Mouse (Mus musculus) forebrain, embryonic 11.5 days (tissue): ENCODE measurements around the gene Pnma1. TPM values are rescaled to one million over a fixed set of nuclear protein-coding genes. Genes with fewer than 3 reads are reported as not detected.

Source experiments
- ATAC-seq: fragments of 200-750 bp; cut with Nextera tagmentation; replicated peaks from 2 replicates; pipeline ENCODE4 v1.8.0; 2017; ENCODE audit warnings: moderate TSS enrichment; ENCODE audit not compliant: low FRiP score
- DNase-seq: peaks from one replicate; pipeline ENCODE4 v3.0.0-alpha.2; 2017; ENCODE audit warnings: low spot score
- H3K27ac ChIP-seq: fragments of 300-500 bp; sonication (generic); 2 replicates; pipeline ENCODE4 v1.5.1; 2014; ENCODE audit warnings: low read depth, low read length
- H3K27me3 ChIP-seq: fragments of 300-500 bp; sonication (generic); 2 replicates; pipeline ENCODE4 v1.6.1; 2014; ENCODE audit warnings: mild to moderate bottlenecking, low read length, mixed read lengths; ENCODE audit not compliant: control insufficient read depth, insufficient read depth
- H3K36me3 ChIP-seq: fragments of 300-500 bp; sonication (generic); 2 replicates; pipeline ENCODE4 v1.6.1; 2014; ENCODE audit warnings: mild to moderate bottlenecking, low read length, moderate library complexity, mixed read lengths; ENCODE audit not compliant: control insufficient read depth, insufficient read depth
- H3K4me1 ChIP-seq: fragments of 300-500 bp; sonication (generic); replicated peaks from 2 replicates; pipeline ENCODE4 v1.6.1; 2014; ENCODE audit warnings: low read length, mixed read lengths; ENCODE audit not compliant: control insufficient read depth, insufficient read depth
- H3K4me2 ChIP-seq: fragments of 300-500 bp; sonication (generic); 2 replicates; pipeline ENCODE4 v1.6.1; 2014; ENCODE audit warnings: low read depth, mild to moderate bottlenecking, low read length, moderate library complexity, mixed read lengths; ENCODE audit not compliant: severe bottlenecking
- H3K4me3 ChIP-seq: fragments of 300-500 bp; sonication (generic); 2 replicates; pipeline ENCODE4 v1.5.1; 2014; ENCODE audit warnings: low read depth, low read length
- H3K9ac ChIP-seq: fragments of 300-500 bp; sonication (generic); 2 replicates; pipeline ENCODE4 v1.6.1; 2014; ENCODE audit warnings: low read length
- H3K9me3 ChIP-seq: fragments of 300-500 bp; sonication (generic); 2 replicates; pipeline ENCODE4 v1.6.1; 2016; ENCODE audit warnings: low read length, mixed read lengths; ENCODE audit not compliant: control insufficient read depth
- WGBS: fragments of 180-500 bp; shearing (Covaris S2); extraction: QIAGEN DNeasy Blood & Tissue Kit; methylation state at CpG from one replicate; pipeline ENCODE4 v1.1.7; 2014; 5-methylcytosine and 5-hydroxymethylcytosine counted together
- polyA plus RNA-seq: library from polyadenylated mRNA; unstranded; fragments of >200 nt; fragmentation: Nextera tagmentation; extraction: Ambion mirVana; gene quantifications from 2 replicates; pipeline ENCODE4 v1.2.1, GENCODE M21; 2014

The Pnma1 gene
- polyA plus RNA-seq, 1 experiment from 2014 or later, result 1.9 TPM

GRCm38 (mm10) chr12:84152352-84153190 lies 4.3 kb upstream of the Pnma1 start:
- peaks cover 6% of the 10 kb centered on the region; the same call in 1 of the 2 replicates for H3K4me1 ChIP-seq

GRCm38 (mm10) chr12:84151911-84152310 lies 3.6 kb upstream of the Pnma1 start:
- Histone ChIP-seq H3K27ac (no peak overlapping the region), H3K4me2 (no peak overlapping the region), H3K4me3 (no peak overlapping the region), H3K36me3 (no peaks in the 10 kb centered on the region; the same call in 1 of the 2 replicates), H3K9me3 (no peaks in the 10 kb centered on the region), H3K4me1 (peaks cover 6% of the 10 kb centered on the region; the same call in 1 of the 2 replicates), H3K27me3 (no peaks in the 10 kb centered on the region), H3K9ac (no peak overlapping the region)
- DNase-seq (no peak), ATAC-seq (no peak)
- 91% methylated on average over 10 of the region's 10 CpGs for WGBS

More at GRCm38 (mm10) chr12:84152352-84153190, 4.3 kb upstream of the Pnma1 start:
- Histone ChIP-seq H3K9me3 (no peaks in the 10 kb centered on the region), H3K27me3 (no peaks in the 10 kb centered on the region), H3K36me3 (no peaks in the 10 kb centered on the region; the same call in 1 of the 2 replicates), H3K4me3 (no peak overlapping the region), H3K27ac (no peak overlapping the region), H3K9ac (no peak overlapping the region), H3K4me2 (no peak overlapping the region)
- peak; percentile 65 for DNase-seq
- ATAC-seq, result no peak
- WGBS, result 81% methylated on average over 32 of the region's 32 CpGs

GRCm38 (mm10) chr12:84150976-84151375 lies 2.7 kb upstream of the Pnma1 start:
- Histone ChIP-seq H3K27me3 (no peaks in the 10 kb centered on the region), H3K9ac (no peak overlapping the region), H3K4me2 (no peak overlapping the region), H3K4me1 (peaks cover 6% of the 10 kb centered on the region; the same call in 1 of the 2 replicates), H3K27ac (no peak overlapping the region), H3K9me3 (no peaks in the 10 kb centered on the region), H3K36me3 (no peaks in the 10 kb centered on the region; the same call in 1 of the 2 replicates), H3K4me3 (no peak overlapping the region)
- WGBS, result 84% methylated on average over 6 of the region's 6 CpGs
- no peak for DNase-seq
- no peak for ATAC-seq

GRCm38 (mm10) chr12:84149971-84150370 lies 1.7 kb upstream of the Pnma1 start:
- peaks cover 6% of the 10 kb centered on the region; the same call in 1 of the 2 replicates for H3K4me1 ChIP-seq
- ATAC-seq (no peak), DNase-seq (no peak)
- no peak overlapping the region for H3K27ac ChIP-seq
- no peak overlapping the region for H3K9ac ChIP-seq
- H3K4me3 ChIP-seq, result no peak overlapping the region
- H3K36me3 ChIP-seq, result no peaks in the 10 kb centered on the region; the same call in 1 of the 2 replicates
- no peak overlapping the region for H3K4me2 ChIP-seq
- no peaks in the 10 kb centered on the region for H3K27me3 ChIP-seq
- WGBS, result 75% methylated on average over 15 of the region's 15 CpGs
- H3K9me3 ChIP-seq, result no peaks in the 10 kb centered on the region

GRCm38 (mm10) chr12:84148622-84149012 lies 328 bp upstream of the Pnma1 start:
- Histone ChIP-seq H3K4me1 (peaks cover 6% of the 10 kb centered on the region; the same call in 1 of the 2 replicates), H3K9ac (peak overlapping the region; percentile 59; the same call in 1 of the 2 replicates), H3K9me3 (no peaks in the 10 kb centered on the region), H3K27me3 (no peaks in the 10 kb centered on the region), H3K27ac (no peak overlapping the region), H3K4me2 (peak overlapping the region; percentile 87), H3K4me3 (peak overlapping the region; percentile 56), H3K36me3 (no peaks in the 10 kb centered on the region; the same call in 1 of the 2 replicates)
- 8% methylated on average over 10 of the region's 10 CpGs for WGBS
- ATAC-seq (no peak), DNase-seq (no peak)

GRCm38 (mm10) chr12:84142281-84143050 lies 5.8 kb downstream of the Pnma1 start:
- no peaks in the 10 kb centered on the region for H3K4me1 ChIP-seq
- no peaks in the 10 kb centered on the region; the same call in 1 of the 2 replicates for H3K36me3 ChIP-seq
- DNase-seq (no peak), ATAC-seq (no peak)
- H3K27ac ChIP-seq, result no peak overlapping the region
- WGBS, result 59% methylated on average over 14 of the region's 14 CpGs
- no peak overlapping the region for H3K4me2 ChIP-seq
- no peak overlapping the region for H3K9ac ChIP-seq
- no peaks in the 10 kb centered on the region for H3K9me3 ChIP-seq
- no peak overlapping the region for H3K4me3 ChIP-seq
- no peaks in the 10 kb centered on the region for H3K27me3 ChIP-seq

GRCm38 (mm10) chr12:84141271-84141670 lies 7.0 kb downstream of the Pnma1 start:
- 92% methylated on average over 4 of the region's 4 CpGs for WGBS
- H3K4me1 ChIP-seq, result no peaks in the 10 kb centered on the region
- ATAC-seq (no peak), DNase-seq (no peak)
- H3K4me2 ChIP-seq, result no peak overlapping the region
- H3K27me3 ChIP-seq, result no peaks in the 10 kb centered on the region
- H3K9ac ChIP-seq, result no peak overlapping the region
- no peak overlapping the region for H3K27ac ChIP-seq
- no peaks in the 10 kb centered on the region for H3K36me3 ChIP-seq
- no peak overlapping the region for H3K4me3 ChIP-seq
- H3K9me3 ChIP-seq, result no peaks in the 10 kb centered on the region

GRCm38 (mm10) chr12:84140135-84140534 lies 8.2 kb downstream of the Pnma1 start:
- Histone ChIP-seq H3K4me2 (no peak overlapping the region), H3K27ac (no peak overlapping the region), H3K27me3 (no peaks in the 10 kb centered on the region), H3K9me3 (no peaks in the 10 kb centered on the region), H3K9ac (no peak overlapping the region), H3K4me1 (no peaks in the 10 kb centered on the region), H3K4me3 (no peak overlapping the region), H3K36me3 (no peaks in the 10 kb centered on the region)
- DNase-seq (no peak), ATAC-seq (no peak)
- WGBS, result 72% methylated on average over 4 of the region's 4 CpGs
